Mouse (Mus musculus) lung, adult 2 months (tissue): ENCODE results near the gene Ak9.

ENCODE experiments used
- CTCF ChIP-seq: fragments of 200-500 bp; IDR thresholded peaks from 2 replicates; pipeline ENCODE4 v1.5.1; 2011; ENCODE audit warnings: mild to moderate bottlenecking, low read length, control low read depth; ENCODE audit not compliant: insufficient read depth
- POLR2A ChIP-seq: fragments of 200-500 bp; IDR thresholded peaks from 2 replicates; pipeline ENCODE4 v1.6.1; 2011; ENCODE audit warnings: low read depth, mild to moderate bottlenecking, control low read depth, low read length, borderline replicate concordance; ENCODE audit errors: extremely low read depth

- TF ChIP-seq CTCF (no peak), POLR2A (no peak)
These were observed 116.9 kb downstream of the Ak9 start for GRCm38 (mm10) chr10:41420496-41421200.
